Mouse (Mus musculus) neutrophil, adult 5-6 weeks (primary cell): ENCODE data around the gene Tmem216. TPM values are rescaled to one million over a fixed set of nuclear protein-coding genes. Genes with fewer than 3 reads are reported as not detected.

Experiments used
- ATAC-seq: fragments of 151-379, 151-347 bp; 2 replicates; pipeline ENCODE4 v1.8.0; 2017; ENCODE audit warnings: mild to moderate bottlenecking, moderate TSS enrichment; ENCODE audit not compliant: insufficient number of reproducible peaks, poor library complexity, low FRiP score, severe bottlenecking; ENCODE audit errors: extremely low read depth
- total RNA-seq: library from RNA; stranded (forward); fragments of 200-1000 nt; gene quantifications from 2 replicates; pipeline ENCODE4 v1.2.3, GENCODE M21; 2017

Gene Tmem216
- 8.7 and 9.3 TPM in 2 replicates for total RNA-seq

- ATAC-seq = peak; percentile 88
These were observed at the start of gene Tmem216 for GRCm38 (mm10) chr19:10555624-10556510. TSS of gene Tmem216 (minus strand) at chr19:10556238.

- ATAC-seq = peak; percentile 93
These were observed 49.4 kb upstream of the Tmem216 start, which contains the start of the genes Ddb1 and Tkfc for GRCm38 (mm10) chr19:10605293-10605900. TSS of gene Ddb1 (plus strand) at chr19:10605327. TSS of gene Tkfc (minus strand) at chr19:10605654.

GRCm38 (mm10) chr19:10604534-10604933, 48.5 kb upstream of the Tmem216 start:
- ATAC-seq = no peak

- ATAC-seq = no peak
These were observed 47.9 kb upstream of the Tmem216 start for GRCm38 (mm10) chr19:10603660-10604523.

GRCm38 (mm10) chr19:10602787-10603186, 46.7 kb upstream of the Tmem216 start:
- ATAC-seq = peak; percentile 55; the same call in 1 of the 2 replicates

GRCm38 (mm10) chr19:10602247-10602769, 46.3 kb upstream of the Tmem216 start:
- ATAC-seq = no peak

- ATAC-seq = no peak
These were observed 43.6 kb upstream of the Tmem216 start for GRCm38 (mm10) chr19:10599648-10600047.

- ATAC-seq = no peak
These were observed 42.1 kb upstream of the Tmem216 start for GRCm38 (mm10) chr19:10598188-10598587.

GRCm38 (mm10) chr19:10591659-10592377, 35.8 kb upstream of the Tmem216 start:
- no peak for ATAC-seq

GRCm38 (mm10) chr19:10590301-10590700, 34.3 kb upstream of the Tmem216 start:
- ATAC-seq = no peak

GRCm38 (mm10) chr19:10589127-10589857, 33.3 kb upstream of the Tmem216 start:
- ATAC-seq = no peak

GRCm38 (mm10) chr19:10587231-10587630, 31.2 kb upstream of the Tmem216 start:
- no peak for ATAC-seq

- peak; percentile 63 for ATAC-seq
These were observed 29.1 kb upstream of the Tmem216 start for GRCm38 (mm10) chr19:10585112-10585511.

- ATAC-seq = no peak
These were observed 27.6 kb upstream of the Tmem216 start for GRCm38 (mm10) chr19:10583550-10584146.

- peak; percentile 33; the same call in 1 of the 2 replicates for ATAC-seq
These were observed 25.9 kb upstream of the Tmem216 start for GRCm38 (mm10) chr19:10581984-10582383.

GRCm38 (mm10) chr19:10580761-10581160, 24.7 kb upstream of the Tmem216 start:
- peak; percentile 48 for ATAC-seq

- ATAC-seq = no peak
These were observed 24.1 kb upstream of the Tmem216 start for GRCm38 (mm10) chr19:10580102-10580501.
